8 mouse cellular contexts compared by ENCODE assay signal in genomic region chr19:53140804-53141250, GRCm38 (mm10). TPM values are rescaled to one million over a fixed set of nuclear protein-coding genes. Genes with fewer than 3 reads are reported as not detected.
A peak's percentile ranks its signal among the peaks of the same experiment; 100 is the strongest.
DNase-seq lines count a peak whose midpoint lies in the region; ATAC-seq and TF ChIP-seq lines count a peak whose summit lies in the region.

No protein-coding gene starts in this region.

- no peaks in the 10 kb centered on the region for H3K27me3 ChIP-seq in spleen, adult 2 months (ENCODE audit: control insufficient read depth, insufficient read depth, low read length)
- H3K27me3 ChIP-seq in limb, embryonic 11.5 days (ENCODE audit: control insufficient read depth, insufficient read depth, low read length): no peaks in the 10 kb centered on the region
- H3K27me3 ChIP-seq in stomach, embryonic 14.5 days (ENCODE audit: control insufficient read depth, insufficient read depth, low read length): no peaks in the 10 kb centered on the region

- peak overlapping the region; percentile 18; the same call in 1 of the 2 replicates for H3K9ac ChIP-seq in limb, embryonic 11.5 days (ENCODE audit: low read length)
- H3K9ac ChIP-seq in stomach, embryonic 14.5 days (replicated peaks; ENCODE audit: low read depth, low read length): peak overlapping the region; percentile 60

- H3K36me3 ChIP-seq in spleen, adult 2 months (ENCODE audit: control insufficient read depth, insufficient read depth, low read length): no peaks in the 10 kb centered on the region
- no peaks in the 10 kb centered on the region for H3K36me3 ChIP-seq in limb, embryonic 11.5 days (ENCODE audit: control insufficient read depth, insufficient read depth, low read length)
- no peaks in the 10 kb centered on the region for H3K36me3 ChIP-seq in stomach, embryonic 14.5 days (ENCODE audit: control insufficient read depth, insufficient read depth, low read length)

- DNase-seq in frontal cortex, postnatal 25 days (ENCODE audit: low spot score in 2 of 2): no peak
- no peak for DNase-seq in spleen, adult 2 months (ENCODE audit: low read depth in 1 of 2, low spot score in 2 of 2)
- no peak for DNase-seq in spleen, postnatal 4 days (ENCODE audit: low spot score in 2 of 2)
- no peak for DNase-seq in limb, embryonic 11.5 days (ENCODE audit: low spot score)
- no peak for DNase-seq in urinary bladder, adult 2 months (ENCODE audit: low spot score)
- DNase-seq in kidney, postnatal 25 days: no peak

- peak; percentile 4 for ATAC-seq in frontal cortex, adult (ENCODE audit: low TSS enrichment)
- no peak for ATAC-seq in limb, embryonic 11.5 days (ENCODE audit: insufficient number of reproducible peaks, low FRiP score, low TSS enrichment, low read depth)
- ATAC-seq in stomach, embryonic 14.5 days (ENCODE audit: insufficient number of reproducible peaks, insufficient read depth, low FRiP score, low read depth): no peak

- peak overlapping the region; percentile 69 for H3K4me3 ChIP-seq in spleen, adult 2 months (ENCODE audit: extremely low read depth, insufficient read depth, insufficient read length)
- peak overlapping the region; percentile 41 for H3K4me3 ChIP-seq in limb, embryonic 11.5 days (ENCODE audit: low read depth, low read length)
- H3K4me3 ChIP-seq in stomach, embryonic 14.5 days (ENCODE audit: low read depth, low read length): peak overlapping the region; percentile 53

- H3K4me2 ChIP-seq in limb, embryonic 11.5 days (ENCODE audit: low read depth, severe bottlenecking): peak overlapping the region; percentile 87
- H3K4me2 ChIP-seq in stomach, embryonic 14.5 days (replicated peaks; ENCODE audit: low read depth, low read length): peak overlapping the region; percentile 76

- H3K27ac ChIP-seq in spleen, adult 2 months (ENCODE audit: insufficient read depth, low read length): peak overlapping the region; percentile 93
- H3K27ac ChIP-seq in limb, embryonic 11.5 days (replicated peaks; ENCODE audit: low read depth, low read length): no peak overlapping the region
- peak overlapping the region; percentile 94; the same call in 1 of the 2 replicates for H3K27ac ChIP-seq in stomach, embryonic 14.5 days (ENCODE audit: low read length)

- whole genome bisulfite sequencing in spleen, adult 2 months: 1% methylated on average over 6 of the region's 6 CpGs
- WGBS in limb, embryonic 11.5 days: 7% methylated on average over 6 of the region's 6 CpGs
- 8% methylated on average over 6 of the region's 6 CpGs for WGBS in stomach, embryonic 14.5 days

- no peak for TF ChIP-seq CTCF in spleen, adult 2 months (IDR thresholded peaks at IDR 0.05; ENCODE audit: extremely low read depth, insufficient read depth, insufficient read length, insufficient replicate concordance)

- H3K9me3 ChIP-seq in limb, embryonic 11.5 days (ENCODE audit: control insufficient read depth, low read length): no peaks in the 10 kb centered on the region
- H3K9me3 ChIP-seq in stomach, embryonic 14.5 days (ENCODE audit: control insufficient read depth, low read depth, low read length): no peaks in the 10 kb centered on the region

- no peak for TF ChIP-seq POLR2A in spleen, adult 2 months (IDR thresholded peaks at IDR 0.05; ENCODE audit: low read depth, low read length)

- H3K4me1 ChIP-seq in spleen, adult 2 months (ENCODE audit: control insufficient read depth, insufficient read depth, insufficient read length): peaks cover 3% of the 10 kb centered on the region; the same call in 1 of the 2 replicates
- H3K4me1 ChIP-seq in limb, embryonic 11.5 days (ENCODE audit: control insufficient read depth, insufficient read depth, low read length): peaks cover 39% of the 10 kb centered on the region
- H3K4me1 ChIP-seq in stomach, embryonic 14.5 days (ENCODE audit: control insufficient read depth, insufficient read depth, low read length): peaks cover 22% of the 10 kb centered on the region

RNA-seq across cellular contexts. Expression of gene Add3, which starts 0.6 kb away (rescaled TPM):
- 40.6 and 45.1 TPM in 2 replicates for polyA plus RNA-seq in spleen, adult 2 months (2012; rRNA removed)
- polyA plus RNA-seq in limb, embryonic 11.5 days (2014; fragmentation: Nextera tagmentation; extraction: Ambion mirVana): 74.4 and 75.1 TPM in 2 replicates
- 85.5 and 93.2 TPM in 2 replicates for polyA plus RNA-seq in stomach, embryonic 14.5 days (2014; fragmentation: Nextera tagmentation; extraction: Ambion mirVana)
- polyA plus RNA-seq in urinary bladder, adult 2 months (2012; rRNA removed): 95.8 and 110 TPM in 2 replicates
